Mouse (Mus musculus) myocyte (in vitro differentiated cells): ENCODE measurements around the gene Dnmbp. TPM values are rescaled to one million over a fixed set of nuclear protein-coding genes. Genes with fewer than 3 reads are reported as not detected.

Source experiments
- H3K27me3 ChIP-seq: one replicate; pipeline ENCODE4 v1.6.1; 2011; ENCODE audit not compliant: control insufficient read depth, insufficient read depth, insufficient read length
- H3K36me3 ChIP-seq: one replicate; pipeline ENCODE4 v1.6.1; 2011; ENCODE audit not compliant: control insufficient read depth, insufficient read depth
- H3K4me2 ChIP-seq: one replicate; pipeline ENCODE4 v1.6.1; 2011; ENCODE audit warnings: low read depth, control low read depth
- H3K4me3 ChIP-seq: one replicate; pipeline ENCODE4 v1.5.1; 2011; ENCODE audit warnings: mild to moderate bottlenecking, control low read depth, moderate library complexity
- H3K79me2 ChIP-seq: one replicate; pipeline ENCODE4 v1.6.1; 2011; ENCODE audit not compliant: control insufficient read depth, insufficient read depth
- H3ac ChIP-seq: one replicate; pipeline ENCODE4 v1.6.1; 2011; ENCODE audit not compliant: control insufficient read depth, insufficient read length
- CEBPB ChIP-seq: IDR thresholded peaks from 2 replicates; pipeline ENCODE4 v1.6.1; 2011; ENCODE audit warnings: mild to moderate bottlenecking, moderate library complexity; ENCODE audit not compliant: poor library complexity, insufficient read depth, severe bottlenecking
- E2F4 ChIP-seq: IDR thresholded peaks from one replicate; pipeline ENCODE4 v1.6.1; 2011; ENCODE audit warnings: mild to moderate bottlenecking, control low read depth, moderate library complexity; ENCODE audit not compliant: insufficient read depth
- MAX ChIP-seq: IDR thresholded peaks from one replicate; pipeline ENCODE4 v1.6.1; 2011; ENCODE audit warnings: low read depth, mild to moderate bottlenecking, control low read depth
- MYOD1 ChIP-seq, 3 experiments: IDR thresholded peaks; one replicate each; pipeline ENCODE4 v1.6.1; 2011; ENCODE audit warnings: control low read depth in 2 of 3, low read depth in 2 of 3, mild to moderate bottlenecking in 2 of 3, moderate library complexity in 1 of 3; ENCODE audit not compliant: insufficient read length in 2 of 3, control insufficient read depth in 1 of 3
- MYOG ChIP-seq, 3 experiments: IDR thresholded peaks; one replicate each; pipeline ENCODE4 v1.6.1; 2011; ENCODE audit warnings: control low read depth in 2 of 3, low read depth in 2 of 3, mild to moderate bottlenecking in 2 of 3; ENCODE audit not compliant: insufficient read length in 2 of 3, control insufficient read depth in 1 of 3, insufficient read depth in 1 of 3
- POLR2A ChIP-seq: IDR thresholded peaks from one replicate; pipeline ENCODE4 v1.6.1; 2011; ENCODE audit warnings: low read depth, mild to moderate bottlenecking, control low read depth, moderate library complexity; ENCODE audit not compliant: insufficient read length
- POLR2AphosphoS2 ChIP-seq: IDR thresholded peaks from one replicate; pipeline ENCODE4 v1.6.1; 2011; ENCODE audit warnings: low read depth, control low read depth; ENCODE audit not compliant: insufficient read length
- REST ChIP-seq: IDR thresholded peaks from one replicate; pipeline ENCODE4 v1.6.1; 2011; ENCODE audit warnings: mild to moderate bottlenecking, control low read depth, moderate library complexity; ENCODE audit not compliant: insufficient read depth, insufficient read length
- SRF ChIP-seq: IDR thresholded peaks from one replicate; pipeline ENCODE4 v1.6.1; 2011; ENCODE audit warnings: low read depth; ENCODE audit not compliant: control insufficient read depth, insufficient read length
- TCF12 ChIP-seq: IDR thresholded peaks from one replicate; pipeline ENCODE4 v1.6.1; 2011; ENCODE audit warnings: mild to moderate bottlenecking, control low read depth; ENCODE audit not compliant: poor library complexity, insufficient read depth, severe bottlenecking
- TCF3 ChIP-seq: IDR thresholded peaks from one replicate; pipeline ENCODE4 v1.6.1; 2011; ENCODE audit warnings: low read depth, control low read depth; ENCODE audit not compliant: insufficient read length
- USF1 ChIP-seq: IDR thresholded peaks from one replicate; pipeline ENCODE4 v1.6.1; 2011; ENCODE audit warnings: low read depth, mild to moderate bottlenecking, control low read depth, moderate library complexity
- polyA plus RNA-seq: library from polyadenylated mRNA; unstranded; fragments of >200 nt; fragmentation: generic; extraction: Trizol; gene quantifications from one replicate; pipeline ENCODE4 v1.2.1, GENCODE M21; 2012; ENCODE audit warnings: missing spikeins

The Dnmbp gene
- polyA plus RNA-seq, 1 experiment: 7.8 TPM

GRCm38 (mm10) chr19:43968436-43969026, 28.5 kb upstream of the Dnmbp start:
- H3K4me3 ChIP-seq: no peak overlapping the region
- no peaks in the 10 kb centered on the region for H3K27me3 ChIP-seq
- no peak overlapping the region for H3K4me2 ChIP-seq
- H3ac ChIP-seq: no peak overlapping the region
- H3K36me3 ChIP-seq: no peaks in the 10 kb centered on the region
- TF ChIP-seq E2F4: no peak
- H3K79me2 ChIP-seq: no peaks in the 10 kb centered on the region

GRCm38 (mm10) chr19:43966481-43966880, 26.5 kb upstream of the Dnmbp start:
- H3K27me3 ChIP-seq: no peaks in the 10 kb centered on the region
- no peak overlapping the region for H3K4me3 ChIP-seq
- H3ac ChIP-seq: no peak overlapping the region
- no peaks in the 10 kb centered on the region for H3K36me3 ChIP-seq
- no peak for TF ChIP-seq E2F4
- TF ChIP-seq SRF: no peak
- no peak for TF ChIP-seq MAX
- TF ChIP-seq POLR2AphosphoS2: no peak
- TF ChIP-seq MYOD1 (IDR thresholded peaks at IDR 0.05; ENCODE audit: control insufficient read depth in 1 of 3, insufficient read length in 2 of 3, low read depth in 2 of 3): no peak
- TF ChIP-seq CEBPB: no peak
- no peak for TF ChIP-seq TCF3
- TF ChIP-seq MYOG (IDR thresholded peaks at IDR 0.05; ENCODE audit: control insufficient read depth in 1 of 3, insufficient read depth in 1 of 3, insufficient read length in 2 of 3, low read depth in 2 of 3): no peak
- no peak for TF ChIP-seq POLR2A
- TF ChIP-seq TCF12: no peak
- no peak for TF ChIP-seq USF1
- no peak for TF ChIP-seq REST
- no peak overlapping the region for H3K4me2 ChIP-seq
- no peaks in the 10 kb centered on the region for H3K79me2 ChIP-seq

- H3K4me3 ChIP-seq: no peak overlapping the region
- H3K36me3 ChIP-seq: no peaks in the 10 kb centered on the region
- TF ChIP-seq USF1 (no peak), SRF (no peak), MAX (no peak), MYOG (IDR thresholded peaks at IDR 0.05; ENCODE audit: control insufficient read depth in 1 of 3, insufficient read depth in 1 of 3, insufficient read length in 2 of 3, low read depth in 2 of 3) (no peak), MYOD1 (IDR thresholded peaks at IDR 0.05; ENCODE audit: control insufficient read depth in 1 of 3, insufficient read length in 2 of 3, low read depth in 2 of 3) (no peak), TCF3 (no peak), TCF12 (no peak), REST (no peak), E2F4 (no peak), POLR2A (no peak), CEBPB (no peak)
These were observed 25.6 kb upstream of the Dnmbp start for GRCm38 (mm10) chr19:43965496-43966085.

GRCm38 (mm10) chr19:43962795-43963194, 22.8 kb upstream of the Dnmbp start:
- TF ChIP-seq USF1: no peak
- no peak for TF ChIP-seq TCF12
- TF ChIP-seq TCF3: no peak
- Histone ChIP-seq H3K36me3 (no peaks in the 10 kb centered on the region), H3ac (no peak overlapping the region), H3K4me2 (no peak overlapping the region), H3K27me3 (no peaks in the 10 kb centered on the region), H3K79me2 (no peaks in the 10 kb centered on the region), H3K4me3 (no peak overlapping the region)

More at GRCm38 (mm10) chr19:43965496-43966085, 25.6 kb upstream of the Dnmbp start:
- Histone ChIP-seq H3K79me2 (no peaks in the 10 kb centered on the region), H3K27me3 (no peaks in the 10 kb centered on the region), H3ac (no peak overlapping the region), H3K4me2 (no peak overlapping the region)

- no peaks in the 10 kb centered on the region for H3K27me3 ChIP-seq
- H3K4me3 ChIP-seq: no peak overlapping the region
- no peaks in the 10 kb centered on the region for H3K79me2 ChIP-seq
- TF ChIP-seq POLR2AphosphoS2 (no peak), TCF3 (no peak), REST (no peak), CEBPB (no peak)
- H3ac ChIP-seq: no peak overlapping the region
- H3K4me2 ChIP-seq: no peak overlapping the region
- no peaks in the 10 kb centered on the region for H3K36me3 ChIP-seq
These were observed 21.2 kb upstream of the Dnmbp start for GRCm38 (mm10) chr19:43961185-43961584.
